Mouse (Mus musculus): ENCODE measurements at regions not wholly inside any gene's neighbourhood (a gene's known extent, or its start where the extent isn't known, plus 50 kb on each side); places are given as distances from the start of the nearest gene placed in this dataset.
A peak's percentile ranks its signal among the peaks of the same experiment; 100 is the strongest.

DNA sequence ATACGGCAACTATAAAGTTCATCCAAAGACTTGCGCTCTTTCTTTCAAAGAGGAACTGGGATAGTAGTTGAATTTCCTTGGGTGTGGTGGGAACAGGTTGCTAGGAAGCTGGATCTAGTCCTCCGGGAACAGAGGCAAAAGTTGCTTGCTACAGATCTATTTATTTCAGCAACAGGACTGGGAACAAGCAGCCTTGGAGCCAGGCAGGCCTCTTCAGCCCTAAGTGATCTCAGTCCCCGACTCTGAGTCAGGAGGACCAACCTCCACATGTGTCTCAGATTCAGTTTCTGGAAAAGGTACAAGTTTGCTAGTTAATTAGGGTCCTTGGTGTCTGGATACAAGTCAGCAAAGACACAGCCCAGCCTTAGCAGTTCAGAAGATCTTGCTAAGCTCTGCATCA is 180.2 kb downstream of the Efcab1 start:
- ATAC-seq (ENCODE audit: low FRiP score, low read depth) (no peak), DNase-seq (ENCODE audit: low spot score) (peak; percentile 16)
- H3K27ac ChIP-seq (replicated peaks; ENCODE audit: low read depth, low read length), result peak overlapping the region; percentile 43; the same call in 1 of the 2 replicates
- peaks cover 16% of the 10 kb centered on the region for H3K4me1 ChIP-seq (ENCODE audit: control insufficient read depth, insufficient read depth, low read length)
- H3K9me3 ChIP-seq (ENCODE audit: control insufficient read depth, low read length), result no peaks in the 10 kb centered on the region
- no peak overlapping the region for H3K4me2 ChIP-seq (replicated peaks; ENCODE audit: low read depth, low read length, severe bottlenecking)
- WGBS, result 69% methylated on average over 4 of the region's 4 CpGs
- no peak for TF ChIP-seq POLR2A (IDR thresholded peaks at IDR 0.05; ENCODE audit: borderline replicate concordance, extremely low read depth, insufficient read depth, insufficient read length)
- H3K36me3 ChIP-seq (ENCODE audit: control insufficient read depth, insufficient read depth, low read length), result no peaks in the 10 kb centered on the region
- no peak overlapping the region for H3K4me3 ChIP-seq (replicated peaks; ENCODE audit: low read length)
- H3K27me3 ChIP-seq (ENCODE audit: control insufficient read depth, insufficient read depth, low read length), result no peaks in the 10 kb centered on the region
- no peak overlapping the region for H3K9ac ChIP-seq (ENCODE audit: low read depth, low read length, severe bottlenecking)

DNA sequence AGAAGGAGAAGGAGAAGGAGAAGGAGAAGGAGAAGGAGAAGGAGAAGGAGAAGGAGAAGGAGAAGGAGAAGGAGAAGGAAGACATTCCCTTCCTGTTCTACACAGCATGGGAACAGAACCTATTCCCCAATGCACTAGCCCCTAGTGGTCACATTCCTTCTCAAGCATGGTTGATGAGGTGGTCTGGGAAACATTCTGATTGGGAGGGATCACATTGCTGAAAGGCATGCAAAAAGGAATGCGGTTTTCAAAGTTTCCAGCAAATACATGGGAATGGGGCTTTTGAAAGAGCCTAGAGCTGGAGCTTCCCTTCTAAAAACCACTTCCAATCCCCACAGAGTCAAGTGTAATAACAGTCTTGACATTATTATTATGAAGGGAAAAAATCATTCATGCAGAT is 197.5 kb downstream of the Efcab1 start:
- no peaks in the 10 kb centered on the region for H3K4me1 ChIP-seq (ENCODE audit: control insufficient read depth, insufficient read depth, low read length)
- 63% methylated on average over 1 of the region's 1 CpGs for WGBS
- no peak overlapping the region for H3K27ac ChIP-seq (replicated peaks; ENCODE audit: low read depth, low read length)
- H3K36me3 ChIP-seq (ENCODE audit: control insufficient read depth, insufficient read depth, low read length), result no peaks in the 10 kb centered on the region
- no peaks in the 10 kb centered on the region for H3K9me3 ChIP-seq (ENCODE audit: control insufficient read depth, low read length)
- no peaks in the 10 kb centered on the region for H3K27me3 ChIP-seq (ENCODE audit: control insufficient read depth, insufficient read depth, low read length)
- no peak overlapping the region for H3K9ac ChIP-seq (ENCODE audit: low read depth, low read length, severe bottlenecking)
- no peak overlapping the region for H3K4me3 ChIP-seq (replicated peaks; ENCODE audit: low read length)
- no peak for TF ChIP-seq POLR2A (IDR thresholded peaks at IDR 0.05; ENCODE audit: borderline replicate concordance, extremely low read depth, insufficient read depth, insufficient read length)
- no peak for DNase-seq (ENCODE audit: low spot score)
- ATAC-seq (ENCODE audit: low FRiP score, low read depth), result no peak
- H3K4me2 ChIP-seq (replicated peaks; ENCODE audit: low read depth, low read length, severe bottlenecking), result no peak overlapping the region

DNA sequence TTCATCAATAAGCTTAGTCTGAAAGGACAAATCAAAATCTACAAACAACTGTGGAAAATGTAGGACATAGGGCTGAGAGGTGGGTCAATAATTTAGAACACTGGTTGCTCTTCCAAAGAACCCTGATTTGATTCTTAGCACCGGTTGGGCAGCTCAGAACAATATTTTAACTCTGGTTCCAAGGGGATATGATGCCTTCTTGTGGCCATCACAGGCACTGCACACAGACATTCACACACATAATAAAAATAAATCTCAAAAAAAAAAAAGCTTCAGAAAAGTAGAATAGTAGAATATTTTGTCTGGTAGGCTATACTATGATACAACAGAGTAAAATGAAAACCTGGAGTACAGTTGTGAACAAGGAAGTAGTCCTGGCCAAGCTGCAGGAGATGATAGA is 200.8 kb downstream of the Efcab1 start:
- TF ChIP-seq POLR2A (IDR thresholded peaks at IDR 0.05; ENCODE audit: borderline replicate concordance, extremely low read depth, insufficient read depth, insufficient read length), result no peak
- Histone ChIP-seq H3K9me3 (ENCODE audit: control insufficient read depth, low read length) (no peaks in the 10 kb centered on the region), H3K9ac (ENCODE audit: low read depth, low read length, severe bottlenecking) (no peak overlapping the region), H3K27me3 (ENCODE audit: control insufficient read depth, insufficient read depth, low read length) (no peaks in the 10 kb centered on the region), H3K27ac (replicated peaks; ENCODE audit: low read depth, low read length) (no peak overlapping the region), H3K36me3 (ENCODE audit: control insufficient read depth, insufficient read depth, low read length) (no peaks in the 10 kb centered on the region), H3K4me1 (ENCODE audit: control insufficient read depth, insufficient read depth, low read length) (no peaks in the 10 kb centered on the region), H3K4me3 (replicated peaks; ENCODE audit: low read length) (no peak overlapping the region), H3K4me2 (replicated peaks; ENCODE audit: low read depth, low read length, severe bottlenecking) (no peak overlapping the region)
- 78% methylated on average over 1 of the region's 1 CpGs for WGBS
- ATAC-seq (ENCODE audit: low FRiP score, low read depth), result no peak
- no peak for DNase-seq (ENCODE audit: low spot score)

DNA sequence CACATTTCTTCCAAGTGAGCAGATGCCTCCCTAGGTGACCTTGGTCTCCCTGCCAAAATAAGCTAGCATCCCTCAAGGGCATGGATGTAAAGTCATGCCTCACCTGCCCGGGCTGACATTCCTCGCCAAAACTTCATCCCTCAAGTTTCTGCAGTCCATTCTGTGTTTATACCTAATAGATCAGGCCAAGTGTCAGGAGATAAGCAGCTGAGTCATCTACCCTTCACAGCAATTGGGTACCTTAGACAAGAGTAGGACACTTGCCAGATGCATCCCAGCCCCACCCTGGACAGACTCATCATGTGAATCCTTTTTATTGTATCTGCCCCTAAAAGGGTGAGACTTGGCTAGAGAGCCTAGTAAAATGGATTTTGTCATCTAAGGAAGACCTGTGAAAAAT is 204.1 kb upstream of the Gm21897 start:
- Histone ChIP-seq H3K36me3 (ENCODE audit: control insufficient read depth, insufficient read depth, low read length) (no peaks in the 10 kb centered on the region), H3K4me2 (replicated peaks; ENCODE audit: low read depth, low read length, severe bottlenecking) (no peak overlapping the region), H3K27ac (replicated peaks; ENCODE audit: low read depth, low read length) (no peak overlapping the region), H3K9ac (ENCODE audit: low read depth, low read length, severe bottlenecking) (no peak overlapping the region), H3K4me3 (replicated peaks; ENCODE audit: low read length) (no peak overlapping the region), H3K4me1 (ENCODE audit: control insufficient read depth, insufficient read depth, low read length) (peaks cover 17% of the 10 kb centered on the region), H3K27me3 (ENCODE audit: control insufficient read depth, insufficient read depth, low read length) (no peaks in the 10 kb centered on the region), H3K9me3 (ENCODE audit: control insufficient read depth, low read length) (no peaks in the 10 kb centered on the region)
- DNase-seq (ENCODE audit: low spot score) (no peak), ATAC-seq (ENCODE audit: low FRiP score, low read depth) (no peak)
- 29% methylated on average over 2 of the region's 2 CpGs for WGBS
- TF ChIP-seq POLR2A (IDR thresholded peaks at IDR 0.05; ENCODE audit: borderline replicate concordance, extremely low read depth, insufficient read depth, insufficient read length), result no peak

DNA sequence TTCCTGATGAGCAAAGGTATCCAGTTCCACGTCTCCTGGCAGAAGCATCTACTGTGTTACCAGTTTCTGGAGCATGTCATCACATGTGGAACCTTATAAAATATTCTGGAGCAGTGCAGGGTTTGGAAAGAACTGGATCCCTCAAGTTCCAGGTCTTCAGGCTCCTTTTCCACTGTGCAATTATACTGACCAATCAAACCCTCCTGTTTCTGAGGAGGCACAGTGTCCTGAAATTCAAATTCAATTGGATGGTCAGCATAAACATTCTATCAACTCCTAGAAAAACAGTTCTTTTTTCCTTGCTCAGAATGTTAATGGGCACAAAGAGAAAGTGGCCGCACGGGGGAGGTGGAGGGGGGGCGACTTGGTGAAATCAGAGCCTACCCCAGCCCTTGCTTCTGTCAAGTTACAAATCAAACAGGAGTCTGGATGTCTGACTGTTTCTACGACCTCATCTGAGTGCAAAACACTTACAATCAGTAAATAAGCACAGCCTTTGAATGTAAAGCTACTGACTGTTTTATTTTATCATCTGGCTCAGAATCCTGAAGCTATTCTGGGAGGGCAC is 203.2 kb upstream of the Gm21897 start:
- Histone ChIP-seq H3K9me3 (ENCODE audit: control insufficient read depth, low read length) (no peaks in the 10 kb centered on the region), H3K27me3 (ENCODE audit: control insufficient read depth, insufficient read depth, low read length) (no peaks in the 10 kb centered on the region), H3K36me3 (ENCODE audit: control insufficient read depth, insufficient read depth, low read length) (no peaks in the 10 kb centered on the region), H3K4me2 (replicated peaks; ENCODE audit: low read depth, low read length, severe bottlenecking) (0 out of 2 replicates have a peak overlapping the region, but pooled peaks have one; percentile 10), H3K9ac (ENCODE audit: low read depth, low read length, severe bottlenecking) (no peak overlapping the region), H3K27ac (replicated peaks; ENCODE audit: low read depth, low read length) (peak overlapping the region; percentile 61), H3K4me1 (ENCODE audit: control insufficient read depth, insufficient read depth, low read length) (peaks cover 17% of the 10 kb centered on the region), H3K4me3 (replicated peaks; ENCODE audit: low read length) (no peak overlapping the region)
- ATAC-seq (ENCODE audit: low FRiP score, low read depth) (peak; percentile 14; the same call in 1 of the 2 replicates), DNase-seq (ENCODE audit: low spot score) (no peak)
- no peak for TF ChIP-seq POLR2A (IDR thresholded peaks at IDR 0.05; ENCODE audit: borderline replicate concordance, extremely low read depth, insufficient read depth, insufficient read length)
- WGBS, result 24% methylated on average over 5 of the region's 5 CpGs
